Mouse (Mus musculus) megakaryocyte, embryonic 14.5 days (primary cell): ENCODE measurements around the gene Pum1. TPM values are rescaled to one million over a fixed set of nuclear protein-coding genes. Genes with fewer than 3 reads are reported as not detected.
A peak's percentile ranks its signal among the peaks of the same experiment; 100 is the strongest.

Experiments used
- H3K27me3 ChIP-seq: replicated peaks from 2 replicates; pipeline ENCODE3; 2012; ENCODE audit warnings: inconsistent platforms
- H3K36me3 ChIP-seq: replicated peaks from 2 replicates; pipeline ENCODE3; 2012; ENCODE audit warnings: low read length, inconsistent platforms, mixed read lengths
- H3K4me1 ChIP-seq: 2 replicates; pipeline ENCODE4 v1.6.1; 2012; ENCODE audit warnings: inconsistent platforms
- H3K4me3 ChIP-seq: replicated peaks from 2 replicates; pipeline ENCODE3; 2012; ENCODE audit warnings: moderate library complexity, mild to moderate bottlenecking, inconsistent platforms
- H3K9me3 ChIP-seq: 2 replicates; pipeline ENCODE4 v1.6.1; 2012; ENCODE audit warnings: inconsistent platforms
- FLI1 ChIP-seq: IDR thresholded peaks from 2 replicates; pipeline ENCODE4 v1.6.1; 2012; ENCODE audit warnings: low read length, inconsistent platforms, mixed read lengths
- GATA1 ChIP-seq: IDR thresholded peaks from 3 replicates; pipeline ENCODE4 v1.6.1; 2012; ENCODE audit warnings: mixed read lengths, low read length, inconsistent platforms, borderline replicate concordance
- polyA plus RNA-seq: library from polyadenylated mRNA; stranded (reverse); fragments of >175 nt; gene quantifications from 2 replicates; pipeline ENCODE4 v1.2.3, GENCODE M21; 2012; ENCODE audit warnings: low replicate concordance; ENCODE audit not compliant: insufficient read depth

Pum1 gene
- polyA plus RNA-seq, 1 experiment = 7.0 TPM

GRCm38 (mm10) chr4:130782492-130782891 lies 119.4 kb downstream of the Pum1 start:
- Histone ChIP-seq H3K27me3 (peaks cover 17% of the 10 kb centered on the region), H3K4me3 (no peak overlapping the region), H3K9me3 (no peaks in the 10 kb centered on the region), H3K4me1 (peaks cover 9% of the 10 kb centered on the region; the same call in 1 of the 2 replicates), H3K36me3 (peaks cover 56% of the 10 kb centered on the region)
- TF ChIP-seq FLI1 = no peak
- TF ChIP-seq GATA1 = no peak

- H3K36me3 ChIP-seq = peaks cover 34% of the 10 kb centered on the region
- no peak overlapping the region for H3K4me3 ChIP-seq
- H3K27me3 ChIP-seq = peaks cover 26% of the 10 kb centered on the region
- H3K9me3 ChIP-seq = no peaks in the 10 kb centered on the region
- TF ChIP-seq GATA1 = no peak
- TF ChIP-seq FLI1 = no peak
- H3K4me1 ChIP-seq = peaks cover 9% of the 10 kb centered on the region; the same call in 1 of the 2 replicates
Measured at GRCm38 (mm10) chr4:130784755-130785154, 121.6 kb downstream of the Pum1 start.

GRCm38 (mm10) chr4:130787530-130787929 lies 124.4 kb downstream of the Pum1 start:
- Histone ChIP-seq H3K27me3 (peaks cover 48% of the 10 kb centered on the region), H3K36me3 (peaks cover 8% of the 10 kb centered on the region), H3K4me1 (peaks cover 21% of the 10 kb centered on the region), H3K9me3 (no peaks in the 10 kb centered on the region), H3K4me3 (no peak overlapping the region)
- TF ChIP-seq GATA1 = no peak
- TF ChIP-seq FLI1 = no peak

- H3K4me1 ChIP-seq = peaks cover 32% of the 10 kb centered on the region
Measured at GRCm38 (mm10) chr4:130790180-130790579, 127.1 kb downstream of the Pum1 start.

GRCm38 (mm10) chr4:130791811-130792375 lies 128.8 kb downstream of the Pum1 start:
- Histone ChIP-seq H3K27me3 (peaks cover 79% of the 10 kb centered on the region), H3K4me3 (peak overlapping the region; percentile 88), H3K9me3 (no peaks in the 10 kb centered on the region), H3K36me3 (no peaks in the 10 kb centered on the region), H3K4me1 (peaks cover 27% of the 10 kb centered on the region)
- TF ChIP-seq FLI1 = no peak
- no peak for TF ChIP-seq GATA1

More at GRCm38 (mm10) chr4:130790180-130790579, 127.1 kb downstream of the Pum1 start:
- Histone ChIP-seq H3K27me3 (peaks cover 73% of the 10 kb centered on the region), H3K4me3 (no peak overlapping the region), H3K9me3 (no peaks in the 10 kb centered on the region), H3K36me3 (no peaks in the 10 kb centered on the region)
- no peak for TF ChIP-seq FLI1
- TF ChIP-seq GATA1 = no peak

- H3K9me3 ChIP-seq = no peaks in the 10 kb centered on the region
- H3K36me3 ChIP-seq = no peaks in the 10 kb centered on the region
- H3K4me1 ChIP-seq = peaks cover 27% of the 10 kb centered on the region
- TF ChIP-seq GATA1 (no peak), FLI1 (no peak)
- peak within 1 kb of the TSS; percentile 88 for H3K4me3 ChIP-seq
- peaks cover 79% of the 10 kb centered on the region for H3K27me3 ChIP-seq
Measured at GRCm38 (mm10) chr4:130792376-130793179, 129.5 kb downstream of the Pum1 start, which contains the start of gene Sdc3. Sdc3 (plus strand) TSS chr4:130792537.

- Histone ChIP-seq H3K4me3 (peak overlapping the region; percentile 88), H3K27me3 (peaks cover 80% of the 10 kb centered on the region), H3K4me1 (peaks cover 27% of the 10 kb centered on the region), H3K9me3 (no peaks in the 10 kb centered on the region), H3K36me3 (no peaks in the 10 kb centered on the region)
- no peak for TF ChIP-seq GATA1
- TF ChIP-seq FLI1 = no peak
Measured at GRCm38 (mm10) chr4:130793180-130793501, 130.0 kb downstream of the Pum1 start.

GRCm38 (mm10) chr4:130794771-130795170 lies 131.7 kb downstream of the Pum1 start:
- Histone ChIP-seq H3K9me3 (no peaks in the 10 kb centered on the region), H3K36me3 (no peaks in the 10 kb centered on the region), H3K27me3 (peaks cover 91% of the 10 kb centered on the region), H3K4me3 (peak overlapping the region; percentile 71), H3K4me1 (peaks cover 34% of the 10 kb centered on the region)
- TF ChIP-seq GATA1 = no peak
- no peak for TF ChIP-seq FLI1

- Histone ChIP-seq H3K4me3 (no peak overlapping the region), H3K36me3 (no peaks in the 10 kb centered on the region), H3K27me3 (peaks cover 97% of the 10 kb centered on the region), H3K4me1 (peaks cover 30% of the 10 kb centered on the region), H3K9me3 (no peaks in the 10 kb centered on the region)
- TF ChIP-seq FLI1 (no peak), GATA1 (no peak)
Measured at GRCm38 (mm10) chr4:130795970-130796369, 132.8 kb downstream of the Pum1 start.

- TF ChIP-seq FLI1 (no peak), GATA1 (no peak)
- no peak overlapping the region for H3K4me3 ChIP-seq
- peaks cover 36% of the 10 kb centered on the region for H3K4me1 ChIP-seq
- no peaks in the 10 kb centered on the region for H3K9me3 ChIP-seq
- no peaks in the 10 kb centered on the region for H3K36me3 ChIP-seq
- H3K27me3 ChIP-seq = peaks cover 88% of the 10 kb centered on the region
Measured at GRCm38 (mm10) chr4:130797201-130798051, 134.3 kb downstream of the Pum1 start.
